Mouse (Mus musculus) liver, adult (tissue): ENCODE data around the gene Syt2.

ENCODE experiments used
- GATA4 ChIP-seq: IDR thresholded peaks from 2 replicates; pipeline ENCODE4 v1.6.1; 2014; ENCODE audit warnings: mild to moderate bottlenecking, low read length; ENCODE audit not compliant: insufficient replicate concordance

Gene Syt2

DNA sequence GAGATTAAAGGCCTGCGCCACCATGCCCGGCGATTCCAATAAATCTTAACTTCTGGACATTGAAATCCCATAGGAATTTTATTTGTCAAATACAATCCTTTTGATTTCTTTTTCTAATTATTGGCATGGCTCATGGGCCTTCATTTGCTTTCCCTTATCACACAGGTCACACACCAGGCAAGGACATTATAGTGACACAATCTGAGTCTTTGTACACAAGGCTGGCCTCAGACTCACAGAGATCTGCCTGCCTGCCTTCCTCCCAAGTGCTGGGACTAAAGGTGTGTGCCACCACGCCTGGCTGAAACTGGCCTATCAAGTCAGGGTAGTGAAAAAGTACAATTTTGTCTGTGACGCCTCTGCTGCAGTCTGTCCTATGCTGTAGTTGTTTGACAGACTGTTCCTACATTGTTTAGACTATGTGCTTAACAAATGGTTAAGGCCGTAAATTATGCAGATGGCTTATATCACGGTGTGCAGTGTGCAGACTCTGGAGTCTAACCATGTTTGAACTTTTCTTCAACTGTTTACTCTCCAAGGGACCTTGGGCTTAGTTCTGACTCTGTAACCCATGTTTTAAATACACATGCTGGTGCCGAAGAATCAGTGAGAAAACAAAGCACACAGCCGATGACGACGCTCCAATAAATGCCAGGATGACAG lies 117.4 kb downstream of the Syt2 start:
- TF ChIP-seq GATA4 = no peak

DNA sequence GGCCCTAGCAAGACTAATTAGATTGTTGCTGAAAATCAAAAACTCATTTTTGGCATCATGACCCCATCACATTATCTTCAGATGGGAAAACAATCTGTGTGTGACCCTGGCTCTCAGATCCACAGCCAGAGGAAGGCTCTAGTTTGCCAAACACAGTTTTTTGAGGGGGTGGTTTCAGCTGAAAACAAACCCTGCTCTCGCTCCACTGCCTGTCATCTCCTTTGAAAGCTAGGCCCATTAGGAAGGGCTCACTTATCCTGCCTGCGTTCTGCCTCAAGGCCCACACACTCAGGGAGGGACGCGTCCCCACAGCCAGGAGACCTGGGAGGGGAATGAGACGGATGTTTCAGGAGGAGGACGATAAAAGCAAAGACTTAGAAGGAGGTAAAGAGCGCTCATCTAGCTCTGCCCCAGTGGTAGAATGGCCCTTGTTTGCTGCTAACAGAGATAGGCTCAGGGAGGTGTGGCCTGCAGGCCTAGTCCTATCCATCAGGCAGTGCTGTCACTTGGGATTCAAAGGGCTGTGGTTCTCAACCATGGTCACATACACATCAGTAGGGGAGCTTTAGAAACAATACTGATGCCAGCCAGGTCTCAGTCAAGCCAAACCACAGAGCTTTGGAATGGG lies 118.5 kb downstream of the Syt2 start:
- no peak for TF ChIP-seq GATA4

DNA sequence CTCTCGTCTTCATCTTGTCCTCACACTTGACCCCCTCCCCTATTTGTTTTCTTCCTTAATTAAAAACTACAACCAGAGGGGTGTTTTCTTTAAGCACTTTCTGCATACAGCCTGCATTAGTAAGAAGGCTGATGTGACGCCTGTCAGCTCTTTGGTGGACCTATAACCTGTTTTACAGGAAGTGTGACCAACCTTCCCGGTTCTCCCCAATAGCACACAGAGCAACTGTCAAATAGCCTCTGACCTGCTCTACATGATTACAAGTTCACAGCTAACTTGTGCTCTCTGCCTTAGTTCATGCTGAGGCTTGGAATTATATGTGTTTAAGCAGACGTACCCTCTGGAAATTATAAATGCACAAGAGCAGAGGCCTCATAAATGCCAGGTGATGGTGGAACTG lies 120.0 kb downstream of the Syt2 start:
- TF ChIP-seq GATA4 = no peak

DNA sequence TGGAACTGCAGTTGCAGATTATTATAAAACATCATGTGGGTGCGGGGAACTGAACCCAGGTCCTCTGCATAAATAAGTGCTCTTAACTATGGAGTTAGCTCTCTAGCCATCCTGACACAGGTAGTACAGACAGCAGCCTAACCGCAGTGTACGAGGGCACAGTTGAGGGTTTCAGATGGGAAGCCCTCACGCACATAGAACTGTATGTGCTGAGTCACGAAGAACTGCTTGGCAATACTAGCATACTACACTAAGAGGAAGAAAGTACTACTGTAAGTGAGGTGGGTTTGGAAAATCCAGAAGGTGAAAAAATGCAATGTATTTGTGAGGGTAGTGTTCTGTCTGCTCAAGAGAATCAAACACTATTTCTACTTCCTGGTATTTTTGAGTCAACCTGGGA lies 123.8 kb downstream of the Syt2 start:
- TF ChIP-seq GATA4 = no peak

DNA sequence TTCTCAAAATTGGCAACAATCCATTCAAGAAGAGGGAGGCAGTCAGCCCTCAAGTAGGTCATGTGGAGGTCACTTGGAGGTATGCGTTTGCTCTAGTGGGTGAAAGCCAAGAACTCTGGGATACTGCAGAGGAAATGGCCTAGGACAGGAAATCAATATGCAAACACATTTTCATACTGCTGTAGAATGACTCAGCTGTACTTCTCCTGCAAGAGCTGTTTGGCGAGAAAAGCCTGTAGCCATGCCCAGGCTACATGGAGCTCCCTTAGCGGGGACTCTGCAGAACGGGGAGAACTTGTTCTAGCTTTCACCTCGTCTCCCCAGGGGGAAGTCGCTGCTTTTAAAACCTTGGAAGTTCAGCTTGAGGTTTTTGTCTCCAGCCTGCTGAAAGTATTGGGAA lies 124.9 kb downstream of the Syt2 start:
- TF ChIP-seq GATA4 = no peak

GRCm38 (mm10) chr1:134771999-134772398 lies 125.5 kb downstream of the Syt2 start:
- no peak for TF ChIP-seq GATA4

DNA sequence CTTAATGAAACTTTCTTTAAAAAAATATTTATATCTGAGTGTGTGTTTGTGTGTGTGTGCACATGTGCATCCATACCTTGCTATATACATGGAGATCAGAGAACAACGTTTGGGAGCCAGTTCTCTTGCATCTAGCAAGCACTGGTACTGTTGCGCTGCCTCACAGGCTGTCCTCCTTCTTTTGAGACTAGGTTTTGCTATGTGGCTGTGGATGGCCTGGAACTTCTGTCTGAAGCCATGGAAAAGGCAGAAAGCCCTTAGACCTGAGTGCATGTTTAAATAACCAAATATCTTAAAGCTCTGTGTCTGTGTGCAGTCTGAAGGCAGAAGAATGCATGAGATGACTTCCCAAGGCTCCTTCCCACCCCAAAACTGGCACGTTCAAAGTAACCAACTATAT lies 126.3 kb downstream of the Syt2 start:
- no peak for TF ChIP-seq GATA4

DNA sequence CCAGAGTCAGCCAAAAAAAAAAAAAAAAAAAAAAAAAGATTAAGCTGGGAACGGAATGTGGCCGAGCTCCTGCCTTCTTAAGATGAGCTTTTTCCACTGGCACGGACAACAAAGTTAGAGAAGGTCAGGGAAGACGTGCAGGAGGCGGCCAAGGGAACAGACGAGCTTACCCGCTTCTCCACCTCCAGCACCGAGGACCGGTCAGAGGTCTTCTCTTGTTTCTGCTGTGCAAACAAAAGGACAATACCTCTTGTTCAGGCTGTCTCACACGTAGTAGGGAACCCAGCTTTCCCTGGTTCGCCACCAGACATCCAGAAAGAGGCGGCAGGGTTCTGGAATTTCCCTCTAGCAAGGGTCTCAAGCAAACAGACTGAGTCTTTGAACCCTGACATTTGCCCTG lies 126.8 kb downstream of the Syt2 start:
- no peak for TF ChIP-seq GATA4

DNA sequence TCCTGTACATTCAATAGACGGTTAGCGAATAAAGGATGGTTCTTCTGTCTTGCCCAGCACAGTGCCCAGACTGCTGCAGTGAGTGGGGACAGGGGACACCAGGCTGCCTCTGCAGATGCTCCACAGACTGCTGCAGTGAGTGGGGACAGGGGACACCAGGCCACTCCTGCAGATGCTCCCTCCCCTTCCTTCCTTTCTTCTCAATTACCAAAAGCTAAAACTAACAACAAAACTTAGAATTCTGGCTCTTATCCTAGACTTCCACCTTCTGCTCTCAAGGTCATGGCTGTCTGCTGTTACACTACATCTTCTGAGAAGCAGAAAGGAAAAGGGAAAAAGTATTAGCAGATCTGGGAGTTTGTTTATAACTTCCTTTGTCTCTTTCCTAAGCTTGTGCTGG lies 127.8 kb downstream of the Syt2 start:
- TF ChIP-seq GATA4 = no peak

GRCm38 (mm10) chr1:134774728-134775287 lies 128.3 kb downstream of the Syt2 start:
- TF ChIP-seq GATA4 = no peak

- no peak for TF ChIP-seq GATA4
Observed at GRCm38 (mm10) chr1:134775631-134776030, 129.2 kb downstream of the Syt2 start.

DNA sequence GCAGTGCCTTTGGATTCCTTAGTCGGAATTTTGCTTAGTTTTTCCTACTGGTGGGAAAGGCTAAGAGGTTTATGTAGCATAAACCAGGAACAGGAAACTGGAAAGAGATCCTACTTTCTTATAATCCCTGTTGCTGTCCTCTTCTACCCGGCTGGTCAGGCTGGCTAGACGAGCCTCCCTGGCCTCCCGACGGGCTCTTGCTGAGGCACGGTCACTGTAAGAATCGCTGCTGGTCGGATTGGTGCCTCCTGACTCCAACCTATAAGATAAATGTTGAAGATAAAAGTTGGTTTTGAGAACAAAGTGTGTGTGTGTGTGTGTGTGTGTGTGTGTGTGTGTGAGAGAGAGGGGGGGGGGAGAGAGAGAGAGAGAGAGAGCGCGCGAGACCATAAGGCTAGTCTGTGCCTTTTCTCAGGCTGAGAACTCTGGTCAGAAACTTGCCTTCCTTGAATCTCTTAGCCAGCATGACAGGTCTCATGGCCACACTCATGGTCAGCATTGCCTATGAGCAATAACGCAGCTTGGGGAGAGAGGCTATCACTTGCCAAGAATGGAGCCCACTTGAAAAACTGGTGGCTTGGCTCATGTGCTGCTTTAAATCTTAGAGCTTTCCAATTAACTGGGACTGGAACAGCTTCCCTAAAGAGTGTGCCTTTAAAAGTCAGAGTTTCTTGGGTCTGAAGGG lies 130.9 kb downstream of the Syt2 start:
- TF ChIP-seq GATA4 = no peak

- no peak for TF ChIP-seq GATA4
Observed at GRCm38 (mm10) chr1:134777936-134778548, 131.6 kb downstream of the Syt2 start.

- no peak for TF ChIP-seq GATA4
Observed at GRCm38 (mm10) chr1:134782797-134783196, 136.3 kb downstream of the Syt2 start.

DNA sequence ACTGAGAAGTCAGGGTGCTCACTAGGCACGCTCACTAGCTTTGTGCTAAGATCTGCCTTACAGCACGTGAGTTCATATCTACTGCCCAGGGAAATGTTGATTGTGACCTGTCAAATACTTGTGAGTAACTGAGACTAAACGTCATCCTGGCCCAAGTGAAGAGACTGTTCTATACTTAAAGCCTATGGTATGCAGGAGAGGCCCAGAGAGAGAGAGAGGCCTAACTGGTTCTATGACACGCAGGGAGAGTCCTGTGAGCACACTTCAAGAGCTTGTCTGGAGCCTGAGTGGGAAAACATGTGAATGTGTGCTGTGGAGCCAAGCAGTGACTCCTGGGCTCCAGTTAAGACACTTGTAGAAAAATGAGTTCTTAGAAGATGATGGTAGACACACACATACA lies 137.5 kb downstream of the Syt2 start:
- TF ChIP-seq GATA4 = no peak

DNA sequence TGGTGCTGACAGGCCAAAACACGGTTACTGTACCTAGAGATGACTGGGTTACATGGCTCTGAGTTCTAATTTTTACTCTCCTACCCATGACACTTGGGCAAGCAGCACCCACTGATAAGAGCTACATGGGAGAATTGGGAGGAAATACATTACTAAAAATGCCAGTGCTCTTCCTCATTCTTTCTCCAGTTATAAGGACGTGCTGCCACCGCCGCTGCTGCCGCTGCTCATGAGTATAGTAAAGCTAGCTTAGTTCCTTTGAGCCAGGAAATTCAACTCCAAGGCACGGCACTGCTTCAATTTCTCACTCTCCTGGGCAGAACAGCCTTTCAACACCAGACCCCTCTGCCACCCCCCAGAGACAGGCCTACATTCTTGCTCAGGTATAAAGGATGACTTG lies 138.0 kb downstream of the Syt2 start:
- no peak for TF ChIP-seq GATA4
